Mouse (Mus musculus): ENCODE data around the gene Rplp2.
"Not testable (repeated sequence)": the region's sequence is repeated elsewhere in the genome, so short reads cannot be mapped to it uniquely, and the experiment has no call there.

Rplp2 gene

DNA sequence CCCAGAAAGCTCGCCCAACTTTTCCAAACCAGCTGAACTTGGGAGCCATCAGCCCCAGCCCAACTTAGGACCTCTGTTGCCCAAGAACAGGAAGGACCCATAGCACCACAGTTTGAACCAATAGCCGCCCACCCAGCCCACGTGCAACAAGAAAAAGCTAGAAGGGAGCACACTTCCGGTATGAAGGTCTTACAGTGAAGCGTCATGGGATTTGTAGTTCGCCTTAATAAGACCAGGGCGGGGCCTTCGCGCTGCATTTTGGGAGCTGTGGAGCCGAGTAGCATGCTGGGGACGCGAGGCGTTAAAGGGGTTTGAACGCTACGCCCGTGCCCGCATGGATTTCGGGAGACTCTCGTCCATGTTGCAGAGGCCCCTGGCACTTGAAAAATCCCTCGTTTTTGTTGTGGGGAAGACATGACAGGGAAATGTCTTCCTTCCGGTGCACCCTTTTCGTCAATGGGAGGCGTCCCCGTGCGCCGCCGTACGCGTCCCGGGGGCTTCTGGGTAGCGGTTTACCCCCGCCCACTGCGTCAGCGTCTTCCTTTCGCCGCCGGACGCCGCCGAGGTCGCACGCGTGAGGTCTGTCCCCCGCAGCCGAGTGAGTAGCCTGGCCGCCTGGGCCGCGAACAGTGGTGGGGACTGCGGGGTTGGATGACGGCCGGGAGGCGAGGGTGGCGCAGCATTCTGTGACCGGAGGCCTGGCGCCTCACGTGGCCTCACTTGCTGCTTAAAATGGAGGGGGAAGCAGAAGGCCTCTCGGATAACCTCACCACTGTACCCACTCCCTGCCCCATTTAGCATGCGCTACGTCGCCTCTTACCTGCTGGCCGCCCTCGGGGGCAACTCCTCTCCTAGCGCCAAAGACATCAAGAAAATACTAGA lies at the start of gene Rplp2:
TSS of gene Rplp2 (plus strand) at position 261 of the 882 bp plus-strand sequence.
- peak; percentile 98 for DNase-seq (ENCODE audit: extremely low read depth, insufficient read length, low spot score)

DNA sequence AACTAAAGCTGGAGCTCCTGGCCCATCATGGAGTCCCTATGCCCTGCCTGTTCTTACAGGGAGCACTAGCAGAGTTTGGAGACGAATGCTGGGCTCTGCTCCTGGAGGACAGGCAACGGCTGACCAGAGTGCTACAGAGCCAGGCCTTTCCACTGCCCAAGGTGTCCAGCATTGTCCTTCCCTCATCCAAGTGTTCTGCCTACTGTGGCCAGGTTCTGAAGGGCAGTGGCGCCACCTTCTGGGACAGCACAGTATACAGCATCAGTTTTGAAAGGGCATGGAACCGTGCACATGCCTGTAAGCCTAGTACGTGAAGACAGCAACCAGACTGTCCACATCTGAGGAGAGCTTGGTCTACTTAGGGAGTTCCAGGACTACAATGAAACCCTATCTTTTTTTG lies 43.9 kb upstream of the Rplp2 start:
- DNase-seq (ENCODE audit: extremely low read depth, insufficient read length, low spot score), result peak; percentile 41

DNA sequence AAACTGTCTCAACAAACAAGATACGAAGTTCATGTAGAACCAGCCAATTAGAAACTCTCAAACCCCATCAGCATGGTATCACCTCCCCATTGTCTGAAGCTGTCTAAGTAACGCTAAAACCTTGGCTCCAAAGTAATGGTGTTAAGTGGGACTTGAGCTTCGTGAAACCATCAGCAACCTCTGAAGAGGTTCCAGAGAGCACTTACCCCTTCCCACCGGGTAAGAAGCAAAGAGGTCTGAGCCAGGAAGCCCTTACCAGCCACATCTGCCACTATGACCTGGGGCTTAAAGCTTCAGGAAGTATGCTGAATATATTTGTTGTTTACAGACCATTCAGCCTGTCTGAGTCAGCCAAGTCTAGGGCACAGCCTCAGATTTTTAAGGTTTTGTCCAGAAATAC lies 41.7 kb upstream of the Rplp2 start:
- no peak for DNase-seq (ENCODE audit: extremely low read depth, insufficient read length, low spot score)

DNA sequence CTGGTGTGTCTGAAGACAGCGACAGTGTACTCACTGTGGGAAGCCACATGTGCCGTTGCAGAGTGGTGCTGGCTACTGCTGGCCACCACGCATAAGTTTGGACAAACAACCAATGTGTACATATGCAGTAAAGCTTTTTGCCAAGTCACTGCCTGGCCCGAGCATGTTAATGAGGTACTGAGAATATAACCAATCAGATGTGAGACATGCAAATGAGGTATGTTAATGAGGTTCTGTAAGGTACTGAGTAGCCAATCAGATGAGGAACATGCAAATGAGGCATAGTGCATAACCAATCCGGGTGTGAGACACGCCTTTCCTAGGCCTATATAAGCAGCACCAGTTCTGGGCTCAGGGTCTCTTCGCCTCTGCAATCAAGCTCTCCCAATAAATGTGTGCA lies 39.5 kb upstream of the Rplp2 start:
- not testable (repeated sequence) for DNase-seq (ENCODE audit: extremely low read depth, insufficient read length, low spot score)

DNA sequence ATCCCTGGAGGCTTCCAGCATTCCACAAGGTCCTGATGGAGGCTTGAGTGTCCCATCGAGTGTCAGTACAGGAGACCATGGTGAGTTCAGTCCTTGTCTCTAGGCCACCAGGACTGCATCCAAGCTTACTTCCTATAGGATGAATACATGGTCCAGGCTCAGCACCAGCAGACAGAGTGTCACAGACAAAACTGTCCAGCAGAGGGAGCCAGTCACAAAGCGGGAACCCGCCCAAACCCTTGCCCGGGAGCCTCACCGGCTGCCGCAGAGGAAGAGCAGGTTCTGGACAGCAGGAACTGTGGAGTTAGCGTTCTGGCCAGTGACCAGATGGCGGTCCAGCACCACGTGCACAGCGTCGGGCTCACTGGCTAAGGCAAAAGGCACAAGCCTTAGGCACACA lies 38.3 kb upstream of the Rplp2 start:
- peak; percentile 80 for DNase-seq (ENCODE audit: extremely low read depth, insufficient read length, low spot score)

DNA sequence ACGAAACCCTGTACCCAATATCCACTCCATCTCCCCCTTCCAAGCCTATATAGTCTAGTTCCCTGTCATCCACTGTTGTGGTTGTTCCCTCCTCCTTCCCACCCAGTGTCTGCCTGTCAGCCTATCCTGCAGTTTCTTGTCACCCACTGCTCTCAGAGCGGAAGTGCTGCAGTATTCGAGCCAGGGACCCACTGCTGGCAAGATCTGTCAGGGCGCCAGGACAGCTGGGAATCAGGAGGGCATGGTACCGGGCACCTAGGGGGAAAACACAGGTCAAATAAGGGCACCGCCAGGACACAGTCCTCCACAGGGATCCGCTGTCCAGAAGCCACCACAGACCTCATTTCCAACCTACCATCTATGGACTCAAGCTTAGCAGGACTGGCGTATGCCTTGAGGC lies 36.5 kb upstream of the Rplp2 start:
- no peak for DNase-seq (ENCODE audit: extremely low read depth, insufficient read length, low spot score)

DNA sequence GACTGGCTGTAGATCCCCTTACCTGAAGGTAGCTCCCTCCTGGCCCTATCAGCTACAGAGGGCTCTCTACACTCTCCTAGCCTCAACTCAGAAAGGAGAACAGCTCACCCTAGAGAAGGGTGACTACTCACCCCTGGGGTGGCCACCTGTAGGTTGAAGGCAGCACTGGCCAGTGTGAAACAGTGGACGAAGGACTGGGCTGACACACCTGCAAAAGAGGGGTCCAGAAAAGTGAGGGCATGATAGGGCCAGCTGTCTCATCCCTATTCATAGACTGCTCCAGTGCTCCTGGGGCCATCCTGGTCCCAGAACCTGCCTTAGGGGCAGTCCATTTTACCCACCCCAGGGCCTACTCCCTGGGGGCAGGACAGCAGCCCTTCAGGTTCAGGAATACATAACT lies 35.5 kb upstream of the Rplp2 start:
- DNase-seq (ENCODE audit: extremely low read depth, insufficient read length, low spot score), result no peak

DNA sequence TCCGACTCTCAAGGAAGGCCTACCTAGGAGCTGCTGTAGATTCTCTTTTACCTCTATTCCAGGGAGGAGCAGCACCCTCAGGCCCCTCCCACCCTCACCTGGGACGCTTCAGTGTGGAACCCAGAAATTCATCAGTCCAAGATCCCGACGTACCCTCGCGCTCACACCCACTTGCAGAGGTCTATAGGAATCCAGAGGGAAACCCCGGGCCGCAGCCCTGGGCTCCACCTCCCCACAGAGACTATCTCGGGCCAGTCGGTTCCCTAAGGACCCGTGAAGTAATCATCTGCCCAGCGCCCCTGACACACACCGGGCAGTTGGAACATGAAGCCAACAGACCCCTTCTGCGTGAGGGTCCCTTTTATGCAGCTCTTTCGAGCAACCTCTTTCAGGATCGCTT lies 33.8 kb upstream of the Rplp2 start:
- peak; percentile 39 for DNase-seq (ENCODE audit: extremely low read depth, insufficient read length, low spot score)

DNA sequence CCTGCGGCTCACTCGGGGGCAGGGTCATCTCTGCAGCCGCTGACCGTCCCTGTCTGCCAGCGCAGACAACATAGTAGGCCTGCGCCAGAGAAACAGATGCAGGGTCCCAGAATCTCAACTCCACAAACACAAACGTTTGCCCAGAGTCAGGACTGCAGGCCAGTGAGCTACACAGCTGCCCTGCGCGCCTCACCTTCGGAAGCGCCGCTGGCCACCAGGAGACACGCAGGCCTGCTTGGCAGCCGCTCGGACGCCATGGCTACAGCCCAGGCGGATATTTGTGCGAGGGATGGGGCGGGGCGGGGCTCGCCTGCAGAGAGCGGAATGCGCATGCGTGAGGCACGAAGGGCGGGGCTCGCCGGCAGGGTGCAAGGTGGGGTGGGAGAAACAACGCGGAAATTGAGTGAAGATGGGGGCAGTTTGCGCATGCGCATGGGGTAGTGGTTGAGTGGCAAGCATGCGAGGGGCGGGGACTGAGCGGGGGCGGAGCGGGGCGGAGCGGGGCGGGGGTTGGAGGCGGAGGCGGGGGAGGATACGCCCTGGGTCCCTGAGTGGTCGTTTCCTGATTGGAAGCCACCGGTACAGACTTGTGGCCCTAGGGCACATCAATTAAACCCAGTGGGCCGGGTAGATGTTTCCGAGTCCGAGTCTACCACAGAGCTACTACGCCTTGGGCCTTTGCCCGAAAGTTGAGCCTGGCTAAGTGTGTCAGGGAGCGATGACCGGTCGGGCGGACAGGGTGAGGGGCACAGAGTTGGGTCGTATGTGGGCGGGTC lies 33.2 kb upstream of the Rplp2 start, which contains the start of gene Gatd1:
TSS of gene Gatd1 (minus strand) at position 328 of the 776 bp plus-strand sequence.
- DNase-seq (ENCODE audit: extremely low read depth, insufficient read length, low spot score), result peak; percentile 96

DNA sequence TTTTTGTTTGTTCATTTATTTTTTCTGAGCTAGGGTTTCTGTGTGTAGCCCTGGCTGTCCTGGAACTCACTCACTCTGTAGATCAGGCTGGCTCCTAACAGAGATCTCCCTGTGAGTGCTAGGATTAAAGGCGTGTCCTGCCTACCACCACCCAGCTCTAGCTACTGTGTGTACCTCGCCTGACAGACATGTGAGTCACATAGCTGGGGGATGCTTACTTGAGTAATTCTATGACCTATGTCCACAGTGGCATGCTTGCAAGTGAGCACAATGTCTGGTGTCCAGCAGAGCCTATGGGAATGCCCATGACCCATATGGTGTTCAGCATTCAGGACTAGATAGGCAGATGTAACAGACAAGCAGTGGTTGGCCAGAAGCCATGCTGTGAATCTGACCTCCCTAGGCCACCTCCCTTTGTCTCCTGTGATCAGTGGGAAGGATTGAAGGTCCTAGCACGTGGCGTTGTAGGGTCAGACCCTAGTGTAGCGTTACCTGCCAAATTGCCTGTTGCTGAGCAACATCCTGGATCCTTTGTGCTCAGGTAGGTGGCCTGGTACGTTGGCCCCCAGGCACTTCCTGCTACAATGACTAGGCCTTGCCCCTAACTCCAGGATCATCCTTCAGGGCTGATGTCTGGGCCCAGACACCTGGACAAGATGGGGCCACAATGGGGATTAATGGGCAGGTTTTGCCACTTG lies 30.9 kb upstream of the Rplp2 start:
- no peak for DNase-seq (ENCODE audit: extremely low read depth, insufficient read length, low spot score)

DNA sequence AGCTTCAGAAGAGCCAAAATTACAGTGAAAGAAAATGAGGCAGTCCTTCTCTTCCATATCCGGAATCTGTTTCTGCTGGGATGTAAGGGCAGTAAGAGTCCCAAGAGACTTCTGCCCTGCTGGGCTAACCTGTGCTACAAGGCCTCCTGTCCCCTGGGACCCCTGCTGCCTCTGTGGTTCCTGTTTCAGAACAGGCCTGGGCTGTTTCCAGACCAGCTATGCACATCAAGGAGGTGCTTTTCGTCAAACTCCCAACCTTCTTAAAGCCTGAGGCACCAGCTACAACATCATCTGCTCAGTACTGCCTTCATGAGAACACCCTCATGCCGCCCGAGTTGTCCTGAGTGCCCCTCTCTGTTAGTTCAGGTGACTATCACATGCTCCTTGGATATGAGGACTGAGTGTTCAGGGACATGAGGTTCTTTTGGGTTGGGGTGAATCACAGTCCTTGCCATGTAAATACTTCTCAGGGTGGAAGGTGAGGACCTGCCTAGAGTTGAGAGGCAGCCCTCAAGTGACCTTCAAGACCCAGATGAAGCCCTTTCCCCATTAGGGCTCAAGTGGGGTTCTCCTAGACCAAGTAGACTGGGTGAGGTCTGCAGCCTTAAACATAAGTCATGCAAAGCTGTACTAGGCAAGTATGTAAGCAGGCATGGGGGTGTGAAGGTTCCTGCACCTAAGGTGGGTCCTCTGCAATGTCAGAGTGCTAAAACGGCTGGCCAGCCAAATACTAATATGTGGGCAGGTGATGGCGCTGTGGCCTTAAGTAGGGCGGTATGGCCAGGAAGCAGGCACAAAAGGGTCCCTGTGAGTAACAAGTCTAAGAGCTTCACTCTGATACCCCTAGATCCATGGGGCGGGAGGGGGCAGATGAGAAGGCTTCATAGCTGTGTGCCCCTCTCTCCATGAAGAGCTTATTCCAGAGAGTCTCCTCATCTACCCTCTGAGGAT lies 29.2 kb upstream of the Rplp2 start:
- no peak for DNase-seq (ENCODE audit: extremely low read depth, insufficient read length, low spot score)

DNA sequence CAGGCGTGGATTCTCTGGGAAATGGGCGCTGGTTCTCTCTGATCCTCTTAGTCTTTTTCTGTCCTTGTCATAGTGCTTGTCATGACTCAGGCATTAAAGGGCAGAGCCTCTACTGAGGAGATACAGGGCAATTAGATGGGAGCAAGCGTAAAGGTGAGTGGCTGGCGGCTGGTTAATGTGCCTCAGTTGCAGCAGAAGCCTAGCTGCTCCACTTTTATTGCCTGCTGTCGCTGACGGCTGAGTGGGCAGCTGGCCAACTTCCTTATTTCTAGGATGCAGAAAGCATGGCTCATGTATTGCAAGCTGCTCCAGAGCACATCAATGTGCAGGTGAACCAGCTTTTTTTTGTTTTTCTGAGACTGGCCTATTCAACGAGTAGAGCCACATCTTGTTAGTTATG lies 28.2 kb upstream of the Rplp2 start:
- no peak for DNase-seq (ENCODE audit: extremely low read depth, insufficient read length, low spot score)

DNA sequence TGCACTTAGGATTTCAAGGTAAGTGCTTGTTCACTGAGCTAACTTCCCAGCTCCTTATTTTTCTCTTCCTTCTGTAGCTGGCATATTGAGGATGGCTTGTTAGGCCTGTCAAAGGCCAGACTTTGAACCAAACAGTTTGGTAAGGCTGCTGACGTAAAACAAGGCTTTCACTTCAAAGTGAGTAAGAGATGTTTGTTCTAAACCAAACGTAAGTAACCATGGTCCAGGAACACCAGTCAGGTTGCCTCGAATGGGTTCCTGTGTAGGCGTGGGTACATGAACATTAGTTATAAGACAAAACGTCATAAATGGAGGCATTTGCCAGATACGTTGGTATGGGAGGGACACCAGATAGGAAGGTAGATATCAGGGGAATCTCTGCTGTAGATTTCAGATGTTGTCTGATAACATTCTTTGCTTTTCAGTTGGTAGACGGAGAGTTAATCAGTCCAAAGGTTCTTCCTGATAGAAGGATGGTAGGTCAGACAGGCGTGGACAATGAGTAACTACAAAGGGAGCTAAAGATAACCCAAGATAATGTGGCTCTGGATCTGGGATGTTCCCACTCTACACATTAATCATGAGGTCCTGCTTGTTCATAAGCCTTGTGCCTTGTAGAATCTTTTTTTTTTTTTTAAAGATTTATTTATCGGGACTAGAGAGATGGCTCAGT lies 27.0 kb upstream of the Rplp2 start:
- no peak for DNase-seq (ENCODE audit: extremely low read depth, insufficient read length, low spot score)

DNA sequence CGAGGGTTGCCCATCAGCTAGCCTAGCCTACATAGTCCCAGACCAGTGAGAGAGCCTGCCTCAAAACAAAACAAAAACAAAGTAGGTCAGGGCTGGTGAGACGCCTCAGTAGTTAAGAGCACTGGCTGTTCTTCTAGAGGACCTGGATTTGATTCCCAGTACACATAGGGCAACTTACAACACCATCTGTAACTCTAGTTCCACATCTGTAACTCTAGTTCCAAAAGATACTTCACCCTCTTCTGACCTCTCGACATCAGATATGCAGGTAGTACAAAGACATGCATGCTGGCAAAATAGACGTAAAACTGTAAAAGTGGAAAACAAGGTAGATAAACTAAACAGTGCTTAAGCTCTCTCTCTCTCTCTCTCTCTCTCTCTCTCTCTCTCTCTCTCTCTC lies 23.4 kb upstream of the Rplp2 start:
- no peak for DNase-seq (ENCODE audit: extremely low read depth, insufficient read length, low spot score)

DNA sequence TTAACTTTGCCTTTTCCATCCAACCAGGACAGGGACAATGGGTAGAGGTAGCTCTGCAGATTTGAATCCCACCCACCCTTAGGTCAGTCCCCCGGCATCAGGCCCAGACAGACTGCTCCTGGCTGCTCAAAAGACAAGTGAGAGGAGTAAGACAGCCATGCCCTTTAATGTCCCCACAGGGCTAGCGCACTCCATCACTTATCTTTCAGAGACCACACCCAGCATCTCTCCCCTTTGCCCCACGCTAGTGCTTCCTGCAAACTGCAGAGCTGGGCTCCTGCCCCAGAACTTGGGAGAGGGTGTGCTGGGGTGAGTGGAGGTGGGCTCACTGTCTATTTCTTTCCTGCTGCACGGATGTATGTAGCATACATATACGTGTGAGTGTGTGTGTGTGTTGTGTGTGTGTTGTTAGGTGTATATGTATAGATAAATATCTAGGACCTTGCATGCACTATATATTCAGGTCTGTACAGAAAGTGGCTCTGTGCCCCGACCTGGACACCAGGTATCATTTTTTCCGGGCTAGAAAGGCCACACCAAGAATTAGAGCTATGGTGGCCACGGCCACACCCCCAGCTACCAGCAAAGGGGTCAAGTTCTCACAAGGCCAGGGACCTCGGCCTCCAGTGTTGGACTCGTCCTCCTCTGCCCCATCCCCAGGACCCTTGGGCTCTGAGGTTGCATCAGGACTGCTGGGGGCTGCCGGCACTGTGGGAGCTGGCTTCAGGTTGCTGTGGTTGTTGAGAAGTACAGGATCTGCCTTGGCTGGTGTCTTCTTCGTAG lies 20.0 kb upstream of the Rplp2 start:
- no peak for DNase-seq (ENCODE audit: extremely low read depth, insufficient read length, low spot score)

DNA sequence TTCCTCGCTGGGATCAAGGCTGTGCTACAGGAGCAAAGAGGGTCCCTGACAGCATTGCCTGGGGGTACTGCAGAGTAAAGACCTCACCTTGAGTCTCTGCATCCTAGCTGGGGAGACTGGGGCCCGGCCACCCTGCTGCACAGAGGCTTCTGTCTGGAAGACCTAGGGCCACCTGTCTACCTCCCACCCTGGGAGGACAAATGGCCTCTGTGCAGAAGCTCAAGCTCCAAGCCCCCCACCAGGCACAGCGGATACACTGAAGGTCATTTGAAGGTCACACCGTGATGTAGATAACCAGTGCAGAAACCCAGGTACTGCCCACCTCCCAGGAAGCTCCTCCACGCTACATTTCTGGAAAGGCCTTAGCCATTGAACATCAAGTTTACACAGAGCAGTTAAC lies 18.5 kb upstream of the Rplp2 start:
- DNase-seq (ENCODE audit: extremely low read depth, insufficient read length, low spot score), result no peak

DNA sequence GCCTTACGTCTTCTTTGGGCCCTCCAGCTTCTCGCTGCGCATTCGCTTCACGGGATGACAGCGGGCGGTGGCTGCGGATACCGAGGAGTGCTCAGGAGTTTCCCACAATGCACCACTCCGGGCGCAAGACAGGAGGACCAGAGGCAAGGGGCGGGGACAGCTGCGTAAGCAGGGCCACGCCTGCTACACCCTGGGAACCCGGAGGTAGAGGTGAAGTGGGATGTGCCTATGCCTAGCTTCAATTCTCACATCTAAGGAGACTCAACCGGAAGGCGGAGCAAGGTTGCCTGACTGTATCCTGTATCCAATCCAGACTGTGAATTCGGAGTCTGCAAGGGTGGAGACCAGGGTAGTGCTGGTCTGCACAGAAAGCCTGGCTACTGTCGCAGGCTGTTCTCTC lies 17.9 kb upstream of the Rplp2 start, which contains the start of gene Cend1:
TSS of gene Cend1 (minus strand) at position 182 of the 400 bp plus-strand sequence.
- no peak for DNase-seq (ENCODE audit: extremely low read depth, insufficient read length, low spot score)

DNA sequence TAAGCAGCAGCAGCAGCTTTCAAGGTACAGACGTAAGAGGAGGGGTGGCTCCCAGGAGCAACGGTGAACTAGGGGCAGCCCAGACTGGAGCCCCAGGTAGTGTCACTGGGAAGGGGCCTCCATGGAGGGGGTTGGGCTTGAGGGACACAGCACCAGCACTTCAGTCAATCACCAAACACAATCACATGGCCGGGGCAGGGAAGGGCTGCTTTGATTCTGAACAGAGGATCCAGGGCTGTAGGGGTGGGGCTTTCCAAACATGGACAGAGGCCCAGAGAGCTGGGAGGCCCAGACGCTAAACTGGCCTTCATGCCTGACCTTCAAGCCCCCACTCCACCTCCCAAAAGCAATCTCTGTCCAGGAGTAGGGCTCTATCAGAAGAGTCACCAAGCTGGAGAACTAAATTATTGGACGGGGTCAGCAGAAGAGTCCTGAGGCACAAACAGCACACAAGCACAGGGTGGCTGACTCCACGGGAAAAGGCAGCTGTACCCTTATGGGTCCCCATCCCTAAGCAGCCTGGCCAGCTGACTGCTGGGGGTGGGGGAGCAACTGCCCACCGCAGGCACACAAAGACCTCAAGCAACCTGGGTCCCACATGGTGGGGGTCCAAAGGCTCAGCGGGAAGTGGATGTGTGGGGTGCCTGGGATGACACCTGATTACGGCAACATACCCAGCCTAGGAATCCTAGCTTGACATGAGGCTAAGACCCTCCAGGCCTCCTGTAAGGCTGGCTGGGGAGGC lies 17.2 kb upstream of the Rplp2 start:
- DNase-seq (ENCODE audit: extremely low read depth, insufficient read length, low spot score), result no peak

Data from 3134 (cell line).